Mouse (Mus musculus): ENCODE measurements around the gene Cwh43.

- no peak for TF ChIP-seq CTCF (IDR thresholded peaks at IDR 0.05)
- no peak for TF ChIP-seq EP300 (IDR thresholded peaks at IDR 0.05)
Observed at GRCm38 (mm10) chr5:73405981-73406722, at the start of gene Cwh43.
